Mouse (Mus musculus) thymus, adult 2 months (tissue): ENCODE results near the gene Asic3.

Experiments
- CTCF ChIP-seq: fragments of 200-500 bp; IDR thresholded peaks from 2 replicates; pipeline ENCODE4 v1.5.1; 2012; ENCODE audit warnings: mild to moderate bottlenecking, control low read depth, low read length, moderate library complexity, borderline replicate concordance; ENCODE audit not compliant: control insufficient read depth, poor library complexity, insufficient read depth; ENCODE audit errors: extremely low read depth
- POLR2A ChIP-seq: fragments of 200-500 bp; IDR thresholded peaks from 2 replicates; pipeline ENCODE4 v1.6.1; 2012; ENCODE audit warnings: mild to moderate bottlenecking, low read length, control low read depth, moderate library complexity; ENCODE audit not compliant: control insufficient read depth, poor library complexity, insufficient read depth; ENCODE audit errors: extremely low read depth

GRCm38 (mm10) chr5:24388246-24388915 lies 24.8 kb upstream of the Asic3 start:
- TF ChIP-seq CTCF (no peak), POLR2A (no peak)
